In the genomic region with DNA sequence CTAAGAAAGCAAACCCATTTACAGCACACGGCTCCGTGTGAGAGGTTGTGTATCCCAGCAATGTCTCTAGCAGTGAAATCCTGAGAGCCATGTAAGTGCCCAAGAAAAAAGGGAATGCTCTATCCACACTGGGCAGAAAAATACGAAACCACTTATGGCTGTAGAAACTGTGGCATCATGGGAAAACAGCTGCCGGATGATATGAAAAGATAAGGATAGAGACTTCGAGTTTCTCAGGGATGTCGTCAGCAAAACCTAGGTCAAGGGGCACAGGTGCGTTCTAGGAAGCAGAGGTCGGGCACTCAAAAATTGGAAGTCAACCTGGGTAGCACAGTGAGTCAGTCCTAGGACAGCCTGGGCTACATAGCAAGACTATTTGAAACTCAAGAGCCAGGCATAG, we compare ENCODE assay signal across 17 mouse cellular contexts. TPM values are rescaled to one million over a fixed set of nuclear protein-coding genes. Genes with fewer than 3 reads are reported as not detected.
DNase-seq lines count a peak whose midpoint lies in the region; ATAC-seq and TF ChIP-seq lines count a peak whose summit lies in the region.
"Had no signal": no experiment of that assay in that cellular context is flagged by ENCODE, and none has a peak within 500 bp of the region (broad histone marks: within the 10 kb centered on the region; RNA-seq: fewer than 3 reads in every experiment).

No protein-coding gene starts in this region.

- no peak for TF ChIP-seq CTCF in lung, embryonic 14.5 days (IDR thresholded peaks at IDR 0.05; ENCODE audit: low read depth)
- no peak for TF ChIP-seq CTCF in intestine, postnatal 0 days (IDR thresholded peaks at IDR 0.05; ENCODE audit: low read depth)

- no peaks in the 10 kb centered on the region for H3K9me3 ChIP-seq in heart, embryonic 10.5 days
- H3K9me3 ChIP-seq in lung, embryonic 14.5 days (ENCODE audit: low read depth, low read length), result no peaks in the 10 kb centered on the region
- H3K9me3 ChIP-seq in intestine, postnatal 0 days (ENCODE audit: control insufficient read depth), result no peaks in the 10 kb centered on the region
- H3K9me3 ChIP-seq: midbrain, embryonic 13.5 days had no signal

- WGBS in heart, embryonic 10.5 days, result 69% methylated on average over 8 of the region's 8 CpGs
- WGBS in lung, embryonic 14.5 days, result 69% methylated on average over 8 of the region's 8 CpGs
- 55% methylated on average over 8 of the region's 8 CpGs for WGBS in intestine, postnatal 0 days

- H3K4me2 ChIP-seq in lung, embryonic 14.5 days, result 0 out of 2 replicates have a peak overlapping the region, but pooled peaks have one; percentile 86
- no peak overlapping the region for H3K4me2 ChIP-seq in intestine, postnatal 0 days (replicated peaks; ENCODE audit: low read depth)
- H3K4me2 ChIP-seq in myocyte (ENCODE audit: low read depth), result peak overlapping the region; percentile 87
- H3K4me2 ChIP-seq: midbrain, embryonic 13.5 days had no signal

- peak overlapping the region; percentile 95 for H3K27ac ChIP-seq in heart, embryonic 10.5 days
- H3K27ac ChIP-seq in lung, embryonic 14.5 days (ENCODE audit: low read depth), result peak overlapping the region; percentile 89; the same call in 1 of the 2 replicates
- peak overlapping the region; percentile 91 for H3K27ac ChIP-seq in intestine, postnatal 0 days (ENCODE audit: low read depth, low read length)
- H3K27ac ChIP-seq: hindbrain, postnatal 0 days; midbrain, embryonic 13.5 days had no signal

- TF ChIP-seq POLR2A in myocyte (IDR thresholded peaks at IDR 0.05; ENCODE audit: insufficient read length, low read depth), result no peak

- no peak for ATAC-seq in lung, embryonic 14.5 days (ENCODE audit: insufficient read depth)
- ATAC-seq in intestine, postnatal 0 days, result no peak
- ATAC-seq: hindbrain, postnatal 0 days; midbrain, embryonic 13.5 days had no signal

- H3K79me2 ChIP-seq in myocyte (ENCODE audit: control insufficient read depth, insufficient read depth), result peaks cover 20% of the 10 kb centered on the region

- H3K4me3 ChIP-seq in heart, embryonic 10.5 days, result no peak overlapping the region
- H3K4me3 ChIP-seq in lung, embryonic 14.5 days (ENCODE audit: low read depth, low read length), result no peak overlapping the region
- H3K4me3 ChIP-seq in intestine, postnatal 0 days (ENCODE audit: low read depth, low read length), result no peak overlapping the region
- no peak overlapping the region for H3K4me3 ChIP-seq in myocyte
- H3K4me3 ChIP-seq: midbrain, embryonic 13.5 days had no signal

- H3K4me1 ChIP-seq in heart, embryonic 10.5 days, result peaks cover 70% of the 10 kb centered on the region
- H3K4me1 ChIP-seq in lung, embryonic 14.5 days (ENCODE audit: insufficient read depth), result peaks cover 9% of the 10 kb centered on the region
- H3K4me1 ChIP-seq in intestine, postnatal 0 days (replicated peaks; ENCODE audit: control insufficient read depth, insufficient read depth, low read length), result no peaks in the 10 kb centered on the region

- H3K9ac ChIP-seq in lung, embryonic 14.5 days, result no peak overlapping the region
- H3K9ac ChIP-seq in intestine, postnatal 0 days (ENCODE audit: low read depth, low read length), result no peak overlapping the region
- H3K9ac ChIP-seq: midbrain, embryonic 13.5 days had no signal

- no peaks in the 10 kb centered on the region for H3K36me3 ChIP-seq in heart, embryonic 10.5 days
- H3K36me3 ChIP-seq in lung, embryonic 14.5 days (ENCODE audit: insufficient read depth), result no peaks in the 10 kb centered on the region
- no peaks in the 10 kb centered on the region for H3K36me3 ChIP-seq in intestine, postnatal 0 days (ENCODE audit: control insufficient read depth, insufficient read depth)
- no peaks in the 10 kb centered on the region for H3K36me3 ChIP-seq in myocyte (ENCODE audit: control insufficient read depth, insufficient read depth)
- H3K36me3 ChIP-seq: midbrain, embryonic 13.5 days had no signal

- H3K27me3 ChIP-seq in heart, embryonic 10.5 days (ENCODE audit: insufficient read depth, poor library complexity, severe bottlenecking), result peaks cover 3% of the 10 kb centered on the region; the same call in 1 of the 2 replicates
- peaks cover 6% of the 10 kb centered on the region for H3K27me3 ChIP-seq in lung, embryonic 14.5 days (ENCODE audit: insufficient read depth, low read length)
- H3K27me3 ChIP-seq in intestine, postnatal 0 days (replicated peaks; ENCODE audit: control insufficient read depth, insufficient read depth, low read length), result no peaks in the 10 kb centered on the region
- H3K27me3 ChIP-seq in myocyte (ENCODE audit: control insufficient read depth, insufficient read depth, insufficient read length), result peaks cover 18% of the 10 kb centered on the region

- no peak for DNase-seq in heart, embryonic 10.5 days (ENCODE audit: low spot score)
- DNase-seq in heart, adult 9 months (ENCODE audit: low spot score in 2 of 2), result no peak
- DNase-seq in lung, embryonic 14.5 days, result no peak
- DNase-seq in lung, postnatal 10 days, result no peak
- DNase-seq in frontal cortex, postnatal 14 days (ENCODE audit: low spot score in 2 of 2), result no peak
- DNase-seq in thymus, postnatal 14 days, result no peak
- DNase-seq: cerebellum, adult 2 months; layer of hippocampus, adult 9-11 months; left cerebral cortex, postnatal 4 days had no signal

- H3ac ChIP-seq in myocyte (ENCODE audit: control insufficient read depth, insufficient read length), result no peak overlapping the region

TF ChIP-seq in myocyte, 11 proteins besides CTCF, POLR2A, EP300 and RAD21:
- TF ChIP-seq MAX (IDR thresholded peaks at IDR 0.05; ENCODE audit: low read depth) (no peak), MYOG (IDR thresholded peaks at IDR 0.05; ENCODE audit: control insufficient read depth in 1 of 3, insufficient read depth in 1 of 3, insufficient read length in 2 of 3, low read depth in 2 of 3) (no peak), SRF (IDR thresholded peaks at IDR 0.05; ENCODE audit: control insufficient read depth, insufficient read length, low read depth) (no peak), POLR2AphosphoS2 (IDR thresholded peaks at IDR 0.05; ENCODE audit: insufficient read length, low read depth) (no peak), CEBPB (IDR thresholded peaks at IDR 0.05; ENCODE audit: insufficient read depth, poor library complexity, severe bottlenecking) (no peak), USF1 (IDR thresholded peaks at IDR 0.05; ENCODE audit: low read depth) (no peak), MYOD1 (IDR thresholded peaks at IDR 0.05; ENCODE audit: control insufficient read depth in 1 of 3, insufficient read length in 2 of 3, low read depth in 2 of 3) (no peak), TCF12 (IDR thresholded peaks at IDR 0.05; ENCODE audit: insufficient read depth, poor library complexity, severe bottlenecking) (no peak)

RNA-seq across cellular contexts. Expression of a gene that starts 2.1 kb away (rescaled TPM):
- 56.1 and 61.0 TPM in 2 replicates for polyA plus RNA-seq in heart, embryonic 10.5 days (2016; fragmentation: Nextera tagmentation; extraction: Ambion mirVana)
- 6.6 and 6.9 TPM in 2 replicates for polyA plus RNA-seq in lung, embryonic 14.5 days (2014; fragmentation: Nextera tagmentation; extraction: Ambion mirVana)
- 139 and 150 TPM in 2 replicates for polyA plus RNA-seq in intestine, postnatal 0 days (2015; fragmentation: Nextera tagmentation; extraction: Ambion mirVana)
- polyA plus RNA-seq in myocyte (2012; fragmentation: generic; extraction: Trizol), result 43.5 TPM

RNA-seq across cellular contexts. Expression of a gene that starts 8.8 kb away (rescaled TPM):
- polyA plus RNA-seq in heart, embryonic 10.5 days (2016; fragmentation: Nextera tagmentation; extraction: Ambion mirVana), result not detected in 2 replicates
- polyA plus RNA-seq in lung, embryonic 14.5 days (2014; fragmentation: Nextera tagmentation; extraction: Ambion mirVana), result not detected in 2 replicates
- not detected in 2 replicates for polyA plus RNA-seq in intestine, postnatal 0 days (2015; fragmentation: Nextera tagmentation; extraction: Ambion mirVana)
- not detected for polyA plus RNA-seq in myocyte (2012; fragmentation: generic; extraction: Trizol)
- polyA plus RNA-seq: cerebellum, adult 2 months; gonadal fat pad, adult 2 months; hindbrain, postnatal 0 days; kidney, postnatal 0 days; midbrain, embryonic 13.5 days; stomach, embryonic 16.5 days; urinary bladder, adult 2 months had no signal

RNA-seq across cellular contexts. Expression of a gene that starts 36.2 kb away (rescaled TPM):
- 0.71 and 1.0 TPM in 2 replicates for polyA plus RNA-seq in heart, embryonic 10.5 days (2016; fragmentation: Nextera tagmentation; extraction: Ambion mirVana)
- polyA plus RNA-seq in lung, embryonic 14.5 days (2014; fragmentation: Nextera tagmentation; extraction: Ambion mirVana), result 1.2 and 1.4 TPM in 2 replicates
- polyA plus RNA-seq in intestine, postnatal 0 days (2015; fragmentation: Nextera tagmentation; extraction: Ambion mirVana), result 0.56 and 0.58 TPM in 2 replicates
- 0.44 TPM for polyA plus RNA-seq in myocyte (2012; fragmentation: generic; extraction: Trizol)
- polyA plus RNA-seq: gonadal fat pad, adult 2 months had no signal

RNA-seq across cellular contexts. Expression of a gene that starts 36.9 kb away (rescaled TPM):
- polyA plus RNA-seq in heart, embryonic 10.5 days (2016; fragmentation: Nextera tagmentation; extraction: Ambion mirVana), result not detected in 2 replicates
- polyA plus RNA-seq in lung, embryonic 14.5 days (2014; fragmentation: Nextera tagmentation; extraction: Ambion mirVana), result not detected in 2 replicates
- polyA plus RNA-seq in intestine, postnatal 0 days (2015; fragmentation: Nextera tagmentation; extraction: Ambion mirVana), result not detected in 2 replicates
- polyA plus RNA-seq in myocyte (2012; fragmentation: generic; extraction: Trizol), result not detected
- polyA plus RNA-seq: cerebellum, adult 2 months; gonadal fat pad, adult 2 months; hindbrain, postnatal 0 days; kidney, postnatal 0 days; midbrain, embryonic 13.5 days; stomach, embryonic 16.5 days; urinary bladder, adult 2 months had no signal

RNA-seq across cellular contexts. Expression of a gene that starts 38.4 kb away (rescaled TPM):
- 0.21 and 0.65 TPM in 2 replicates for polyA plus RNA-seq in heart, embryonic 10.5 days (2016; fragmentation: Nextera tagmentation; extraction: Ambion mirVana)
- 0.57 TPM in 1 of 2 replicates, not detected in the other for polyA plus RNA-seq in lung, embryonic 14.5 days (2014; fragmentation: Nextera tagmentation; extraction: Ambion mirVana)
- 3.2 and 4.0 TPM in 2 replicates for polyA plus RNA-seq in intestine, postnatal 0 days (2015; fragmentation: Nextera tagmentation; extraction: Ambion mirVana)
- not detected for polyA plus RNA-seq in myocyte (2012; fragmentation: generic; extraction: Trizol)
